Mouse (Mus musculus): ENCODE measurements around the gene Map3k19. TPM values are rescaled to one million over a fixed set of nuclear protein-coding genes. Genes with fewer than 3 reads are reported as not detected.

Map3k19 gene
- polyA plus RNA-seq, 1 experiment from 2014 or later, result 0.20 TPM

GRCm38 (mm10) chr1:127816381-127816780 is 38.5 kb downstream of the Map3k19 start:
- no peak overlapping the region for H3K27ac ChIP-seq (ENCODE audit: low read length)
- H3K27me3 ChIP-seq (replicated peaks; ENCODE audit: control insufficient read depth, insufficient read depth, low read length), result no peaks in the 10 kb centered on the region
- no peaks in the 10 kb centered on the region for H3K9me3 ChIP-seq (ENCODE audit: control insufficient read depth, low read length)
- ATAC-seq, result no peak
- WGBS, result 90% methylated on average over 6 of the region's 6 CpGs
- H3K9ac ChIP-seq (replicated peaks; ENCODE audit: low read depth, low read length), result no peak overlapping the region
- no peaks in the 10 kb centered on the region for H3K4me1 ChIP-seq (replicated peaks; ENCODE audit: control insufficient read depth, insufficient read depth, low read length)
- H3K4me2 ChIP-seq (ENCODE audit: low read length), result no peak overlapping the region
- H3K36me3 ChIP-seq (ENCODE audit: control insufficient read depth, insufficient read depth), result no peaks in the 10 kb centered on the region
- H3K4me3 ChIP-seq (replicated peaks; ENCODE audit: low read length), result no peak overlapping the region

- H3K9ac ChIP-seq (replicated peaks; ENCODE audit: low read depth, low read length), result no peak overlapping the region
- no peak for ATAC-seq
- H3K4me3 ChIP-seq (replicated peaks; ENCODE audit: low read length), result no peak overlapping the region
- no peak overlapping the region for H3K4me2 ChIP-seq (ENCODE audit: low read length)
- no peaks in the 10 kb centered on the region for H3K9me3 ChIP-seq (ENCODE audit: control insufficient read depth, low read length)
- H3K4me1 ChIP-seq (replicated peaks; ENCODE audit: control insufficient read depth, insufficient read depth, low read length), result no peaks in the 10 kb centered on the region
- WGBS, result 77% methylated on average over 7 of the region's 7 CpGs
- H3K36me3 ChIP-seq (ENCODE audit: control insufficient read depth, insufficient read depth), result no peaks in the 10 kb centered on the region
- H3K27me3 ChIP-seq (replicated peaks; ENCODE audit: control insufficient read depth, insufficient read depth, low read length), result no peaks in the 10 kb centered on the region
- no peak overlapping the region for H3K27ac ChIP-seq (ENCODE audit: low read length)
Observed at GRCm38 (mm10) chr1:127812929-127813328, 41.9 kb downstream of the Map3k19 start.

GRCm38 (mm10) chr1:127808671-127809070 is 46.2 kb downstream of the Map3k19 start:
- H3K27me3 ChIP-seq (replicated peaks; ENCODE audit: control insufficient read depth, insufficient read depth, low read length), result no peaks in the 10 kb centered on the region
- 97% methylated on average over 7 of the region's 7 CpGs for WGBS
- ATAC-seq, result no peak

GRCm38 (mm10) chr1:127802916-127803315 is 51.9 kb downstream of the Map3k19 start:
- H3K27ac ChIP-seq (ENCODE audit: low read length), result no peak overlapping the region
- H3K36me3 ChIP-seq (ENCODE audit: control insufficient read depth, insufficient read depth), result peaks cover 23% of the 10 kb centered on the region
- H3K9ac ChIP-seq (replicated peaks; ENCODE audit: low read depth, low read length), result no peak overlapping the region
- H3K27me3 ChIP-seq (replicated peaks; ENCODE audit: control insufficient read depth, insufficient read depth, low read length), result no peaks in the 10 kb centered on the region
- no peak for ATAC-seq
- WGBS, result 88% methylated on average over 8 of the region's 8 CpGs
- H3K4me2 ChIP-seq (ENCODE audit: low read length), result no peak overlapping the region
- H3K9me3 ChIP-seq (ENCODE audit: control insufficient read depth, low read length), result no peaks in the 10 kb centered on the region
- H3K4me3 ChIP-seq (replicated peaks; ENCODE audit: low read length), result no peak overlapping the region
- H3K4me1 ChIP-seq (replicated peaks; ENCODE audit: control insufficient read depth, insufficient read depth, low read length), result no peaks in the 10 kb centered on the region

More at GRCm38 (mm10) chr1:127808671-127809070, 46.2 kb downstream of the Map3k19 start:
- Histone ChIP-seq H3K4me1 (replicated peaks; ENCODE audit: control insufficient read depth, insufficient read depth, low read length) (no peaks in the 10 kb centered on the region), H3K9me3 (ENCODE audit: control insufficient read depth, low read length) (no peaks in the 10 kb centered on the region), H3K9ac (replicated peaks; ENCODE audit: low read depth, low read length) (no peak overlapping the region), H3K4me2 (ENCODE audit: low read length) (no peak overlapping the region), H3K27ac (ENCODE audit: low read length) (no peak overlapping the region), H3K36me3 (ENCODE audit: control insufficient read depth, insufficient read depth) (no peaks in the 10 kb centered on the region; the same call in 1 of the 2 replicates), H3K4me3 (replicated peaks; ENCODE audit: low read length) (no peak overlapping the region)

GRCm38 (mm10) chr1:127796752-127797151 is 58.1 kb downstream of the Map3k19 start:
- H3K4me3 ChIP-seq (replicated peaks; ENCODE audit: low read length), result no peak overlapping the region
- no peaks in the 10 kb centered on the region for H3K27me3 ChIP-seq (replicated peaks; ENCODE audit: control insufficient read depth, insufficient read depth, low read length)
- H3K36me3 ChIP-seq (ENCODE audit: control insufficient read depth, insufficient read depth), result peaks cover 12% of the 10 kb centered on the region
- no peaks in the 10 kb centered on the region for H3K9me3 ChIP-seq (ENCODE audit: control insufficient read depth, low read length)
- H3K4me2 ChIP-seq (ENCODE audit: low read length), result no peak overlapping the region
- 86% methylated on average over 1 of the region's 1 CpGs for WGBS
- no peak overlapping the region for H3K9ac ChIP-seq (replicated peaks; ENCODE audit: low read depth, low read length)
- no peak for ATAC-seq
- no peaks in the 10 kb centered on the region for H3K4me1 ChIP-seq (replicated peaks; ENCODE audit: control insufficient read depth, insufficient read depth, low read length)
- no peak overlapping the region for H3K27ac ChIP-seq (ENCODE audit: low read length)

- Histone ChIP-seq H3K9ac (replicated peaks; ENCODE audit: low read depth, low read length) (no peak overlapping the region), H3K4me3 (replicated peaks; ENCODE audit: low read length) (no peak overlapping the region), H3K27ac (ENCODE audit: low read length) (no peak overlapping the region), H3K4me1 (replicated peaks; ENCODE audit: control insufficient read depth, insufficient read depth, low read length) (no peaks in the 10 kb centered on the region), H3K27me3 (replicated peaks; ENCODE audit: control insufficient read depth, insufficient read depth, low read length) (no peaks in the 10 kb centered on the region), H3K36me3 (ENCODE audit: control insufficient read depth, insufficient read depth) (peaks cover 12% of the 10 kb centered on the region), H3K4me2 (ENCODE audit: low read length) (no peak overlapping the region), H3K9me3 (ENCODE audit: control insufficient read depth, low read length) (no peaks in the 10 kb centered on the region)
- ATAC-seq, result no peak
- 76% methylated on average over 4 of the region's 4 CpGs for WGBS
Observed at GRCm38 (mm10) chr1:127796341-127796740, 58.5 kb downstream of the Map3k19 start.

GRCm38 (mm10) chr1:127795087-127795769 is 59.6 kb downstream of the Map3k19 start:
- Histone ChIP-seq H3K9ac (replicated peaks; ENCODE audit: low read depth, low read length) (no peak overlapping the region), H3K9me3 (ENCODE audit: control insufficient read depth, low read length) (no peaks in the 10 kb centered on the region), H3K36me3 (ENCODE audit: control insufficient read depth, insufficient read depth) (peaks cover 12% of the 10 kb centered on the region), H3K4me3 (replicated peaks; ENCODE audit: low read length) (no peak overlapping the region), H3K27ac (ENCODE audit: low read length) (no peak overlapping the region), H3K4me2 (ENCODE audit: low read length) (no peak overlapping the region), H3K27me3 (replicated peaks; ENCODE audit: control insufficient read depth, insufficient read depth, low read length) (no peaks in the 10 kb centered on the region), H3K4me1 (replicated peaks; ENCODE audit: control insufficient read depth, insufficient read depth, low read length) (no peaks in the 10 kb centered on the region)
- no peak for ATAC-seq
- WGBS, result 83% methylated on average over 6 of the region's 6 CpGs

GRCm38 (mm10) chr1:127793459-127793858 is 61.4 kb downstream of the Map3k19 start:
- H3K9me3 ChIP-seq (ENCODE audit: control insufficient read depth, low read length), result no peaks in the 10 kb centered on the region
- ATAC-seq, result no peak
- WGBS, result 93% methylated on average over 1 of the region's 1 CpGs
- no peaks in the 10 kb centered on the region for H3K4me1 ChIP-seq (replicated peaks; ENCODE audit: control insufficient read depth, insufficient read depth, low read length)
- H3K27me3 ChIP-seq (replicated peaks; ENCODE audit: control insufficient read depth, insufficient read depth, low read length), result no peaks in the 10 kb centered on the region
- 0 out of 2 replicates have a peak, but pooled peaks cover 6% of the 10 kb centered on the region for H3K36me3 ChIP-seq (ENCODE audit: control insufficient read depth, insufficient read depth)
- no peak overlapping the region for H3K4me2 ChIP-seq (ENCODE audit: low read length)
- no peak overlapping the region for H3K9ac ChIP-seq (replicated peaks; ENCODE audit: low read depth, low read length)
- no peak overlapping the region for H3K27ac ChIP-seq (ENCODE audit: low read length)
- H3K4me3 ChIP-seq (replicated peaks; ENCODE audit: low read length), result no peak overlapping the region

GRCm38 (mm10) chr1:127788943-127789342 is 65.9 kb downstream of the Map3k19 start:
- no peaks in the 10 kb centered on the region for H3K27me3 ChIP-seq (replicated peaks; ENCODE audit: control insufficient read depth, insufficient read depth, low read length)
- no peak overlapping the region for H3K4me3 ChIP-seq (replicated peaks; ENCODE audit: low read length)
- 0 out of 2 replicates have a peak, but pooled peaks cover 2% of the 10 kb centered on the region for H3K36me3 ChIP-seq (ENCODE audit: control insufficient read depth, insufficient read depth)
- WGBS, result 79% methylated on average over 6 of the region's 6 CpGs
- H3K9ac ChIP-seq (replicated peaks; ENCODE audit: low read depth, low read length), result no peak overlapping the region
- H3K4me2 ChIP-seq (ENCODE audit: low read length), result no peak overlapping the region
- H3K4me1 ChIP-seq (replicated peaks; ENCODE audit: control insufficient read depth, insufficient read depth, low read length), result peaks cover 1% of the 10 kb centered on the region; the same call in 1 of the 2 replicates
- no peak overlapping the region for H3K27ac ChIP-seq (ENCODE audit: low read length)
- H3K9me3 ChIP-seq (ENCODE audit: control insufficient read depth, low read length), result no peaks in the 10 kb centered on the region
- ATAC-seq, result no peak
